Mouse (Mus musculus) G1E (cell line): ENCODE measurements at regions not wholly inside any gene's neighbourhood (a gene's known extent, or its start where the extent isn't known, plus 50 kb on each side); places are given as distances from the start of the nearest gene placed in this dataset.

Experiments
- CTCF ChIP-seq: IDR thresholded peaks from 2 replicates; pipeline ENCODE4 v1.5.1; 2012; ENCODE audit warnings: low read depth, low read length, inconsistent platforms, mixed read lengths
- GATA1 ChIP-seq: IDR thresholded peaks from 2 replicates; pipeline ENCODE4 v1.6.1; 2012; ENCODE audit warnings: borderline replicate concordance, low read length, inconsistent platforms, mixed read lengths
- TAL1 ChIP-seq: conservative IDR thresholded peaks from 2 replicates; pipeline ENCODE4 v1.6.1; 2012; ENCODE audit warnings: low read depth, low read length, inconsistent platforms, mixed read lengths

DNA sequence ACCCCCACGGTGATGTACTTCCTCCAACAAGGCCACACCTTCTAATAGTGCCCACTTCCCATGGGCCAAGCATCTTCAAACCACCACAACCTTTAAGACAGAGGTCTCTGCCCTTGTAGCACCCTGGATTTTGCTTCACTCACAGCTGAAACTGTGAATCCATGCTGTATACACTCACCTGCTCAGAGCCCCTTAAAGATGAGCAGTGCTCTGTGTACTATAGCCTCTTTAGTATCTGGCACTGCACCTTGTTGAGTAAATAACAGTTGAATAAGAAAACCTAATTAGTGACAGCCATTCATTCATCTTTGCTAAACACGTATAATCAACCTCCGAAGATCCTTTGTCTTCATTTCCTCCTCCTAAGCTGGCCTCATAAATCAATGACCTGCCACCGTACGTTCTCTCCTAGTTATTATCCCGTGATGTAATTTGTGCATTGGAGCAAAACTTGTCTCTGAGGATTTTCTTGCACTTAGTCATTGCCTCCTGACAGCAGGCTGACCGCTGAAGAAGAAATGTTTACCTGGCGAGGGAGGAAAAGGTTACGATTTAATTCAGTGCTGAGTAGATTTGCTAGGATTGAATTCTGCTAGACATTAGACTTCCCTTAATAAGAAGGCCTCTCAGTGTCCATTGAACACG lies 141.3 kb upstream of the Nckap5 start:
- TF ChIP-seq GATA1 (no peak), TAL1 (no peak), CTCF (no peak)
